Mouse (Mus musculus): ENCODE data around the gene Cox7a1. TPM values are rescaled to one million over a fixed set of nuclear protein-coding genes. Genes with fewer than 3 reads are reported as not detected.
A peak's percentile ranks its signal among the peaks of the same experiment; 100 is the strongest.

The Cox7a1 gene
- polyA plus RNA-seq, 1 experiment: 85.8 TPM

GRCm38 (mm10) chr7:30221433-30221832 lies 37.5 kb downstream of the Cox7a1 start:
- WGBS: 49% methylated on average over 3 of the region's 3 CpGs
- peaks cover 21% of the 10 kb centered on the region for H3K4me1 ChIP-seq (replicated peaks; ENCODE audit: control insufficient read depth, insufficient read depth, low read length)
- H3K36me3 ChIP-seq (ENCODE audit: control insufficient read depth, insufficient read depth, low read length): 0 out of 2 replicates have a peak, but pooled peaks cover 9% of the 10 kb centered on the region
- H3K27me3 ChIP-seq (ENCODE audit: control insufficient read depth, insufficient read depth, low read length): no peaks in the 10 kb centered on the region
- H3K4me3 ChIP-seq (ENCODE audit: control insufficient read depth, insufficient read depth, low read length): no peak overlapping the region
- no peak overlapping the region for H3K27ac ChIP-seq (ENCODE audit: control insufficient read depth, insufficient read depth, low read length)
- no peak for DNase-seq
- TF ChIP-seq CTCF (IDR thresholded peaks at IDR 0.05; ENCODE audit: borderline replicate concordance, control insufficient read depth, extremely low read depth, insufficient read depth, low read length, poor library complexity) (no peak), POLR2A (IDR thresholded peaks at IDR 0.05; ENCODE audit: control insufficient read depth, extremely low read depth, insufficient read depth, low read length, poor library complexity) (no peak)

- WGBS: 94% methylated on average over 5 of the region's 5 CpGs
These were observed 38.3 kb downstream of the Cox7a1 start for GRCm38 (mm10) chr7:30222205-30222604.

DNA sequence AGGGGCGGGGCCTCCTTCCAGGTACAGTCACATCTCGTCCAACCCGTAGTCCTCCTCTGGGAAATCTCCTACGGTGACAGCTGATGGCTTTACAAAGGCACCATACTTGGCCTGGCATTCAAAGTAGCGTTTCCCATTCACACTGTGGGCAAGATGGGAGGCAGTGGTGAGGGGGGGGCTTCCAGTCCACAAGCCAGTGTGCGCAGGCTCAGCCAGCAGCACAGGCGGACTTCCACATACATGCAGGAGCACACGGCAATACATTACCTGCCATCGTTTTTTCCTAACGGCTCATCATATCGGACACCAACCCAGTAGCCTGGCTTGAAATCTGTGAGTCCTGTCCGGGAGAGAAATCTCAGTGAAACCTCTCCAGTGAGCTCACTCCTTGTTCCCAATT lies 40.3 kb downstream of the Cox7a1 start:
- H3K27ac ChIP-seq (ENCODE audit: control insufficient read depth, insufficient read depth, low read length): no peak overlapping the region
- 96% methylated on average over 12 of the region's 12 CpGs for WGBS

More at GRCm38 (mm10) chr7:30222205-30222604, 38.3 kb downstream of the Cox7a1 start:
- no peak overlapping the region for H3K27ac ChIP-seq (ENCODE audit: control insufficient read depth, insufficient read depth, low read length)
- no peak for DNase-seq
- H3K27me3 ChIP-seq (ENCODE audit: control insufficient read depth, insufficient read depth, low read length): no peaks in the 10 kb centered on the region
- no peak for TF ChIP-seq CTCF (IDR thresholded peaks at IDR 0.05; ENCODE audit: borderline replicate concordance, control insufficient read depth, extremely low read depth, insufficient read depth, low read length, poor library complexity)
- no peak for TF ChIP-seq POLR2A (IDR thresholded peaks at IDR 0.05; ENCODE audit: control insufficient read depth, extremely low read depth, insufficient read depth, low read length, poor library complexity)
- 0 out of 2 replicates have a peak, but pooled peaks cover 9% of the 10 kb centered on the region for H3K36me3 ChIP-seq (ENCODE audit: control insufficient read depth, insufficient read depth, low read length)
- no peak overlapping the region for H3K4me3 ChIP-seq (ENCODE audit: control insufficient read depth, insufficient read depth, low read length)
- H3K4me1 ChIP-seq (replicated peaks; ENCODE audit: control insufficient read depth, insufficient read depth, low read length): peaks cover 19% of the 10 kb centered on the region

DNA sequence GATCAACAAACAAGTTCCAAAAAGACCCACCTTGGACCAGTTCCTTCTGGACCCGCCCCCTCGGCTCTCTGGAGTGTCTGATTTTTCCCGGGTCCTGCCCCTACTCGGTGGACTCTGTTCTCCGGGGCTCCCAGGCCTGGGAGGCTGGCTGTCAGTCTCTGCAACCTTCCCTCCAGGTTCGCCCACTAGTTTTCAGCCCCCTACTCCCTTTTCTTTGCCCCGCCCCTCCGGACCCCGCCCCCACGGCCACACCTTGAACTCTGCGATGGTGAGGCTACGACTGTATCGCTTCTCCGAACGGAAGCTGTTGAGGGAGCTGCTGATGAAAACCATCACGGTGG lies 47.4 kb downstream of the Cox7a1 start:
- Histone ChIP-seq H3K27ac (ENCODE audit: control insufficient read depth, insufficient read depth, low read length) (no peak overlapping the region), H3K36me3 (ENCODE audit: control insufficient read depth, insufficient read depth, low read length) (0 out of 2 replicates have a peak, but pooled peaks cover 1% of the 10 kb centered on the region), H3K4me3 (ENCODE audit: control insufficient read depth, insufficient read depth, low read length) (peak overlapping the region; percentile 66), H3K27me3 (ENCODE audit: control insufficient read depth, insufficient read depth, low read length) (no peaks in the 10 kb centered on the region), H3K4me1 (replicated peaks; ENCODE audit: control insufficient read depth, insufficient read depth, low read length) (peaks cover 11% of the 10 kb centered on the region)
- TF ChIP-seq POLR2A (IDR thresholded peaks at IDR 0.05; ENCODE audit: control insufficient read depth, extremely low read depth, insufficient read depth, low read length, poor library complexity) (no peak), CTCF (IDR thresholded peaks at IDR 0.05; ENCODE audit: borderline replicate concordance, control insufficient read depth, extremely low read depth, insufficient read depth, low read length, poor library complexity) (no peak)
- under 1% methylated on average over 16 of the region's 16 CpGs for WGBS
- no peak for DNase-seq

More for the DNA sequence above, 40.3 kb downstream of the Cox7a1 start:
- Histone ChIP-seq H3K36me3 (ENCODE audit: control insufficient read depth, insufficient read depth, low read length) (0 out of 2 replicates have a peak, but pooled peaks cover 9% of the 10 kb centered on the region), H3K4me3 (ENCODE audit: control insufficient read depth, insufficient read depth, low read length) (no peak overlapping the region), H3K27me3 (ENCODE audit: control insufficient read depth, insufficient read depth, low read length) (no peaks in the 10 kb centered on the region), H3K4me1 (replicated peaks; ENCODE audit: control insufficient read depth, insufficient read depth, low read length) (peaks cover 11% of the 10 kb centered on the region)
- TF ChIP-seq CTCF (IDR thresholded peaks at IDR 0.05; ENCODE audit: borderline replicate concordance, control insufficient read depth, extremely low read depth, insufficient read depth, low read length, poor library complexity) (no peak), POLR2A (IDR thresholded peaks at IDR 0.05; ENCODE audit: control insufficient read depth, extremely low read depth, insufficient read depth, low read length, poor library complexity) (no peak)
- DNase-seq: no peak

DNA sequence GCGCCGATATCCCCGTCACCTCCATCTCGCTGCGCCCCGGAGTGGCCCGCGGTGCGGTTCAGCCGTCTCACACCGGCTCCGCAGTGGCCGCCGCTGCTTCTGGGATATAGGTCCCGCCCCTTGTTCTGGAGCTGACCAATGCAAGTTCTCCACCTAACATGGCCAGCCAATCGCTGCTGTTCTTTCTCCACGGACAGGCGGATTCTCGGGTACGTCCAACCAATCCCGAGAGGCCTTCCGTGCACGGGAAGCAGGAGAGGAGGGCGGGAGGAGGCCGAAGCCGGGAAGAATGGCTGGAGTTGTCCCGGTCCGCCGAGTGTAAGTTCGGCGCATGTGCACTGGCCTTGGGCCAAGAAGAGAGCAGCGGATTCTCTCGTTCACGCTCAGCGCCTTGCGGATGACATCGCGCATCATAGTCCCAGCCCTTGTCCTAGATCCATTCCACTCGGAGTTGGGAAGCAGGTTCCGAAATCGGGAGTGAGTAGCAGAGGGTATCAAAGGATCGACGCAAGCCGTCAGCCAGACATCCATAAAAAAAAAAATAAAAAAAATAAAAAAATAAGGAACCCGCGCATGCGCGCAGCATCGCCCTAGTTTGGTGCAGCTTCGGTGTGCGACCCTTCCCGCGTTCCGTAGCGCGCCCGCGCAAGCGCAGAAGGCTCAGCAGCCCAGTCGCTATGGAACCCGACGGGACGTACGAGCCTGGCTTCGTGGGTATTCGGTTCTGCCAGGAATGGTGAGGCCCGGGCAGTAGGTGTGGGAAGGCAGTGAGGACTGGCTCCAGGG lies 47.9 kb downstream of the Cox7a1 start, which contains the start of the genes Polr2i and Tbcb:
TSS of gene Polr2i (plus strand) at position 280 of the 786 bp plus-strand sequence.
TSS of gene Tbcb (minus strand) at position 604 of the 786 bp plus-strand sequence.
- H3K36me3 ChIP-seq (ENCODE audit: control insufficient read depth, insufficient read depth, low read length): no peaks in the 10 kb centered on the region
- peak; percentile 45 for TF ChIP-seq POLR2A (IDR thresholded peaks at IDR 0.05; ENCODE audit: control insufficient read depth, extremely low read depth, insufficient read depth, low read length, poor library complexity)
- peak; percentile 67; the same call in 1 of the 2 replicates for TF ChIP-seq CTCF (IDR thresholded peaks at IDR 0.05; ENCODE audit: borderline replicate concordance, control insufficient read depth, extremely low read depth, insufficient read depth, low read length, poor library complexity)

GRCm38 (mm10) chr7:30232631-30233148 lies 48.7 kb downstream of the Cox7a1 start:
- H3K27ac ChIP-seq (ENCODE audit: control insufficient read depth, insufficient read depth, low read length): 0 out of 2 replicates have a peak overlapping the region, but pooled peaks have one; percentile 2
- no peaks in the 10 kb centered on the region for H3K27me3 ChIP-seq (ENCODE audit: control insufficient read depth, insufficient read depth, low read length)
- WGBS: 11% methylated on average over 24 of the region's 24 CpGs
- DNase-seq: peak; percentile 55
- peaks cover 11% of the 10 kb centered on the region for H3K4me1 ChIP-seq (replicated peaks; ENCODE audit: control insufficient read depth, insufficient read depth, low read length)
- TF ChIP-seq POLR2A (IDR thresholded peaks at IDR 0.05; ENCODE audit: control insufficient read depth, extremely low read depth, insufficient read depth, low read length, poor library complexity) (no peak), CTCF (IDR thresholded peaks at IDR 0.05; ENCODE audit: borderline replicate concordance, control insufficient read depth, extremely low read depth, insufficient read depth, low read length, poor library complexity) (no peak)
- H3K36me3 ChIP-seq (ENCODE audit: control insufficient read depth, insufficient read depth, low read length): no peaks in the 10 kb centered on the region
- peak overlapping the region; percentile 64 for H3K4me3 ChIP-seq (ENCODE audit: control insufficient read depth, insufficient read depth, low read length)

More for the DNA sequence above, 47.9 kb downstream of the Cox7a1 start, which contains the start of the genes Polr2i and Tbcb:
- Histone ChIP-seq H3K4me1 (replicated peaks; ENCODE audit: control insufficient read depth, insufficient read depth, low read length) (peaks cover 11% of the 10 kb centered on the region), H3K27me3 (ENCODE audit: control insufficient read depth, insufficient read depth, low read length) (no peaks in the 10 kb centered on the region), H3K27ac (ENCODE audit: control insufficient read depth, insufficient read depth, low read length) (peak within 1 kb of the TSS; percentile 70), H3K4me3 (ENCODE audit: control insufficient read depth, insufficient read depth, low read length) (peak within 1 kb of the TSS; percentile 66)
- DNase-seq: peak; percentile 96
- under 1% methylated on average over 67 of the region's 67 CpGs for WGBS

Data from thymus, adult 2 months (tissue).